ENCODE assay signal across 8 mouse cellular contexts in the genomic region with DNA sequence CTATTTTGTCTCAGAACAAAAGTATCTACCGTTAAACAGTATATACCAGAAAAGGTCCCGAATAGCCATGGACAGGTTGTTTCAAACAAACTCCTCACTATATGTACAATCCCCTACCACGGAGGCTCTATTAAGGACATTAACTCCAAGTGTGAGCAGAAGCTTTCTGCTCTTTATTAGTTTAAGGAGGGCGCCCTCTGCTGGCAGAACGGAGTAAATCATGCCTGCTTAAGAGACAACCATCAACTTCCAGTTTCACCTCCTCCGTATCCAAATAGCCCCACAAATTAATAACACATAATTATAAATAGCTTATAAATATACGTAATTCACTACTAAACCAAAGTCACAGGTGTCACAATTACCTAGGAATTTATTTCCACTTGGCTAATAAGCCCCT.
DNase-seq lines count a peak whose midpoint lies in the region; ATAC-seq and TF ChIP-seq lines count a peak whose summit lies in the region.

No protein-coding gene starts in this region.

- no peak overlapping the region for H3K27ac ChIP-seq in kidney, adult 2 months (ENCODE audit: insufficient read depth, low read depth, low read length)
- no peak overlapping the region for H3K27ac ChIP-seq in kidney, embryonic 15.5 days
- H3K27ac ChIP-seq in kidney, postnatal 0 days = no peak overlapping the region; the same call in 1 of the 2 replicates
- no peak overlapping the region for H3K27ac ChIP-seq in liver, adult 2 months (replicated peaks; ENCODE audit: insufficient read depth, low read depth, low read length)

- no peaks in the 10 kb centered on the region; the same call in 1 of the 2 replicates for H3K36me3 ChIP-seq in kidney, adult 2 months (ENCODE audit: control insufficient read depth, insufficient read depth, low read length)
- H3K36me3 ChIP-seq in kidney, embryonic 15.5 days = peaks cover 22% of the 10 kb centered on the region
- no peaks in the 10 kb centered on the region for H3K36me3 ChIP-seq in kidney, postnatal 0 days (ENCODE audit: insufficient read depth, low read length)
- peaks cover 20% of the 10 kb centered on the region for H3K36me3 ChIP-seq in liver, adult 2 months (ENCODE audit: control insufficient read depth, insufficient read depth, low read length)

- peaks cover 13% of the 10 kb centered on the region; the same call in 1 of the 2 replicates for H3K79me2 ChIP-seq in liver, adult 2 months (ENCODE audit: control insufficient read depth, insufficient read depth, low read length)

- H3K9me3 ChIP-seq in kidney, embryonic 15.5 days (replicated peaks) = no peaks in the 10 kb centered on the region
- no peaks in the 10 kb centered on the region for H3K9me3 ChIP-seq in kidney, postnatal 0 days (replicated peaks; ENCODE audit: low read length)

- no peaks in the 10 kb centered on the region for H3K27me3 ChIP-seq in kidney, adult 2 months (replicated peaks; ENCODE audit: control insufficient read depth, insufficient read depth, low read length)
- H3K27me3 ChIP-seq in kidney, embryonic 15.5 days = no peaks in the 10 kb centered on the region
- H3K27me3 ChIP-seq in kidney, postnatal 0 days (ENCODE audit: insufficient read depth, low read length) = no peaks in the 10 kb centered on the region
- H3K27me3 ChIP-seq in liver, adult 2 months (ENCODE audit: control insufficient read depth, insufficient read depth, low read length) = no peaks in the 10 kb centered on the region

- no peak for TF ChIP-seq POLR2A in kidney, adult 2 months (IDR thresholded peaks at IDR 0.05; ENCODE audit: low read depth, low read length)
- no peak for TF ChIP-seq POLR2A in liver, adult 2 months (IDR thresholded peaks at IDR 0.05; ENCODE audit: extremely low read depth, insufficient read depth, low read length)

- TF ChIP-seq CTCF in kidney, adult 2 months (conservative IDR thresholded peaks at IDR 0.05; ENCODE audit: insufficient read depth, insufficient read length, low read depth, low read length) = peak; percentile 69
- peak; percentile 91 for TF ChIP-seq CTCF in kidney, postnatal 0 days (IDR thresholded peaks at IDR 0.05; ENCODE audit: low read depth)
- peak; percentile 58 for TF ChIP-seq CTCF in liver, adult 2 months (IDR thresholded peaks at IDR 0.05; ENCODE audit: low read depth, low read length)

- WGBS in kidney, adult 2 months = 3% methylated on average over 7 of the region's 7 CpGs
- WGBS in kidney, embryonic 15.5 days = 3% methylated on average over 7 of the region's 7 CpGs
- 3% methylated on average over 7 of the region's 7 CpGs for WGBS in kidney, postnatal 0 days
- 2% methylated on average over 7 of the region's 7 CpGs for WGBS in liver, adult 2 months

- no peak overlapping the region for H3K4me3 ChIP-seq in kidney, adult 2 months (ENCODE audit: insufficient read depth, low read depth, low read length)
- no peak overlapping the region for H3K4me3 ChIP-seq in kidney, embryonic 15.5 days (replicated peaks)
- H3K4me3 ChIP-seq in kidney, postnatal 0 days (replicated peaks; ENCODE audit: low read depth, low read length) = no peak overlapping the region
- H3K4me3 ChIP-seq in liver, adult 2 months (ENCODE audit: insufficient read depth, low read depth, low read length) = no peak overlapping the region

- H3K4me2 ChIP-seq in kidney, embryonic 15.5 days = no peak overlapping the region
- no peak overlapping the region for H3K4me2 ChIP-seq in kidney, postnatal 0 days (ENCODE audit: low read length)

- peaks cover 29% of the 10 kb centered on the region; the same call in 1 of the 2 replicates for H3K4me1 ChIP-seq in kidney, adult 2 months (ENCODE audit: control insufficient read depth, insufficient read depth, low read length)
- H3K4me1 ChIP-seq in kidney, embryonic 15.5 days = peaks cover 70% of the 10 kb centered on the region
- H3K4me1 ChIP-seq in kidney, postnatal 0 days (replicated peaks; ENCODE audit: insufficient read depth, low read length) = peaks cover 33% of the 10 kb centered on the region
- peaks cover 43% of the 10 kb centered on the region for H3K4me1 ChIP-seq in liver, adult 2 months (ENCODE audit: control insufficient read depth, insufficient read depth, low read length)

- peak; percentile 91 for DNase-seq in kidney, adult 2 months
- peak; percentile 66 for DNase-seq in brain, embryonic 18.5 days (ENCODE audit: low read depth, low spot score)
- peak; percentile 84 for DNase-seq in forelimb bud, embryonic 11.5 days (ENCODE audit: low read depth, low spot score)
- peak; percentile 97 for DNase-seq in kidney, postnatal 0 days (ENCODE audit: low spot score)
- DNase-seq in liver, adult 2 months (ENCODE audit: extremely low read depth, low read depth, low spot score) = peak; percentile 78
- DNase-seq in ovary, postnatal 36 days (ENCODE audit: low spot score) = peak; percentile 86
- peak; percentile 89 for DNase-seq in thymus, postnatal 25 days

- ATAC-seq in kidney, embryonic 15.5 days (replicated peaks; ENCODE audit: low FRiP score) = no peak
- ATAC-seq in kidney, postnatal 0 days (replicated peaks; ENCODE audit: low FRiP score, low read depth) = no peak

- no peak overlapping the region for H3K9ac ChIP-seq in kidney, embryonic 15.5 days
- H3K9ac ChIP-seq in kidney, postnatal 0 days (ENCODE audit: low read depth, low read length) = no peak overlapping the region
- no peak overlapping the region for H3K9ac ChIP-seq in liver, adult 2 months (ENCODE audit: low read depth, low read length)
